Mouse (Mus musculus): ENCODE results near the gene Sh3kbp1.

GRCm38 (mm10) chrX:159676242-159676641 lies 49.2 kb downstream of the Sh3kbp1 start:
- TF ChIP-seq POLR2A (IDR thresholded peaks at IDR 0.05; ENCODE audit: insufficient read depth, low read length) (no peak), CTCF (IDR thresholded peaks at IDR 0.05; ENCODE audit: low read depth, low read length) (no peak), EP300 (IDR thresholded peaks at IDR 0.05; ENCODE audit: insufficient read depth, low read depth, low read length) (no peak)

Data from ES-Bruce4 (cell line).